ENCODE assay signal across 13 mouse cellular contexts in genomic region chr3:115979000-115979399, GRCm38 (mm10). TPM values are rescaled to one million over a fixed set of nuclear protein-coding genes. Genes with fewer than 3 reads are reported as not detected.
DNase-seq lines count a peak whose midpoint lies in the region; ATAC-seq and TF ChIP-seq lines count a peak whose summit lies in the region.
"Had no signal": no experiment of that assay in that cellular context is flagged by ENCODE, and none has a peak within 500 bp of the region (broad histone marks: within the 10 kb centered on the region; RNA-seq: fewer than 3 reads in every experiment).

No protein-coding gene starts in this region.

- no peak overlapping the region for H3K4me3 ChIP-seq in heart, adult 2 months
- H3K4me3 ChIP-seq in lung, embryonic 14.5 days (ENCODE audit: low read depth, low read length) = no peak overlapping the region
- H3K4me3 ChIP-seq: forebrain, embryonic 13.5 days; heart, embryonic 15.5 days had no signal

- H3K4me1 ChIP-seq in heart, adult 2 months (ENCODE audit: control insufficient read depth, insufficient read depth, low read length) = no peaks in the 10 kb centered on the region
- H3K4me1 ChIP-seq in lung, embryonic 14.5 days (ENCODE audit: insufficient read depth) = no peaks in the 10 kb centered on the region
- H3K4me1 ChIP-seq: forebrain, embryonic 13.5 days had no signal

- WGBS in heart, adult 2 months = 6% methylated on average over 1 of the region's 1 CpGs
- 16% methylated on average over 1 of the region's 1 CpGs for WGBS in lung, embryonic 14.5 days

- no peak for ATAC-seq in lung, embryonic 14.5 days (ENCODE audit: insufficient read depth)
- no peak for ATAC-seq in Patski
- ATAC-seq: forebrain, embryonic 13.5 days had no signal

- no peak for TF ChIP-seq POLR2A in heart, adult 2 months (IDR thresholded peaks at IDR 0.05; ENCODE audit: insufficient read depth, low read depth, low read length)

- CTCF ChIA-PET in Patski (lab: Charles Lee) = interaction anchor here (1.0 to 2.6 kb wide), 4 partner anchors 18 to 318 kb away, joined by 3 to 10 read pairs (median 6); no protein-coding TSS in a partner anchor

- intact Hi-C loops in heart, adult 2 months (cut with DNase I) = loop anchor here (1.0 to 5.0 kb wide), 5 partner anchors 42 to 382 kb away; partner anchors contain the start of gene Dph5
- intact Hi-C loops in left cerebral cortex, postnatal 36 days (cut with DNase I) = loop anchor here (1.0 kb wide), 1 partner anchor 318 kb away; no protein-coding TSS in a partner anchor

- TF ChIP-seq EP300 in heart, adult 2 months (IDR thresholded peaks at IDR 0.05; ENCODE audit: insufficient read depth, low read depth, low read length) = no peak

- H3K27me3 ChIP-seq in heart, adult 2 months (ENCODE audit: control insufficient read depth, insufficient read depth, low read length) = no peaks in the 10 kb centered on the region
- no peaks in the 10 kb centered on the region for H3K27me3 ChIP-seq in lung, embryonic 14.5 days (ENCODE audit: insufficient read depth, low read length)
- H3K27me3 ChIP-seq in Patski = no peaks in the 10 kb centered on the region
- H3K27me3 ChIP-seq: forebrain, embryonic 13.5 days; heart, embryonic 15.5 days had no signal

- POLR2A ChIA-PET in Patski (lab: Charles Lee) = no interaction called here

- in situ Hi-C loops in Patski (cut with MboI; ENCODE audit: low pct_unique_long_range_greater_than_20kb) = loop anchor here (5.0 kb wide), 2 partner anchors 267 to 317 kb away; no protein-coding TSS in a partner anchor

- no peaks in the 10 kb centered on the region for H3K9me3 ChIP-seq in lung, embryonic 14.5 days (ENCODE audit: low read depth, low read length)
- H3K9me3 ChIP-seq: forebrain, embryonic 13.5 days; heart, embryonic 15.5 days had no signal

- peak; percentile 86 for TF ChIP-seq CTCF in heart, adult 2 months (IDR thresholded peaks at IDR 0.05)
- TF ChIP-seq CTCF in lung, embryonic 14.5 days (IDR thresholded peaks at IDR 0.05; ENCODE audit: low read depth) = peak; percentile 54
- TF ChIP-seq CTCF in Patski (IDR thresholded peaks at IDR 0.05) = peak; percentile 16

- H3K27ac ChIP-seq in heart, adult 2 months = no peak overlapping the region
- H3K27ac ChIP-seq in lung, embryonic 14.5 days (ENCODE audit: low read depth) = no peak overlapping the region
- H3K27ac ChIP-seq: forebrain, embryonic 13.5 days; heart, embryonic 15.5 days; macrophage had no signal

- no peaks in the 10 kb centered on the region for H3K79me2 ChIP-seq in heart, adult 2 months (replicated peaks; ENCODE audit: control insufficient read depth, insufficient read depth, low read length)

- DNase-seq in heart, adult 2 months = no peak
- DNase-seq in heart, adult 9 months (ENCODE audit: low spot score in 2 of 2) = no peak
- DNase-seq in lung, embryonic 14.5 days = peak; percentile 81
- DNase-seq in lung, adult 18-20 months = no peak
- DNase-seq in Patski (ENCODE audit: low read depth, low spot score) = no peak
- peak; percentile 8 for DNase-seq in retina, adult 2 months (ENCODE audit: low read depth, low spot score)
- DNase-seq in gastrocnemius, postnatal 4 days (ENCODE audit: low spot score in 2 of 2) = no peak
- DNase-seq in left cerebral cortex, postnatal 36 days (ENCODE audit: low spot score in 2 of 2) = no peak
- DNase-seq: cerebellum, adult 8-10 months; thymus, adult 18-20 months had no signal

- no peak overlapping the region for H3K9ac ChIP-seq in heart, adult 2 months (ENCODE audit: low read depth, low read length)
- H3K9ac ChIP-seq in lung, embryonic 14.5 days = no peak overlapping the region
- H3K9ac ChIP-seq: forebrain, embryonic 13.5 days; heart, embryonic 15.5 days had no signal

- H3K36me3 ChIP-seq in heart, adult 2 months (ENCODE audit: control insufficient read depth, insufficient read depth, low read length) = no peaks in the 10 kb centered on the region; the same call in 1 of the 2 replicates
- peaks cover 58% of the 10 kb centered on the region for H3K36me3 ChIP-seq in lung, embryonic 14.5 days (ENCODE audit: insufficient read depth)

- H3K4me2 ChIP-seq in lung, embryonic 14.5 days = no peak overlapping the region
- H3K4me2 ChIP-seq: forebrain, embryonic 13.5 days; heart, embryonic 15.5 days had no signal

RNA-seq across cellular contexts. Expression of gene Slc30a7, which starts 28.2 kb away (rescaled TPM):
- 10 to 100 TPM in 1 of 2 experiments, 1 to 10 TPM in 1; 10.0 to 13.6 TPM for total RNA-seq in heart, adult 2 months (2021)
- 5.4 and 12.6 TPM in 2 replicates for polyA plus RNA-seq in heart, adult 2 months (2012; rRNA removed)
- polyA plus RNA-seq in lung, embryonic 14.5 days (2014; fragmentation: Nextera tagmentation; extraction: Ambion mirVana) = 31.3 and 34.3 TPM in 2 replicates
- 37.9 TPM for polyA plus RNA-seq in Patski (2021)
- 10 to 100 TPM; 27.3 to 29.6 TPM for total RNA-seq in gastrocnemius, postnatal 4 days (2021)
- total RNA-seq in left cerebral cortex, postnatal 36 days (2021) = 10 to 100 TPM; 24.0 to 31.2 TPM

RNA-seq across cellular contexts. Expression of gene Extl2, which starts 28.3 kb away (rescaled TPM):
- total RNA-seq in heart, adult 2 months (2021) = 10 to 100 TPM; 11.6 to 14.1 TPM
- 9.2 and 15.9 TPM in 2 replicates for polyA plus RNA-seq in heart, adult 2 months (2012; rRNA removed)
- polyA plus RNA-seq in lung, embryonic 14.5 days (2014; fragmentation: Nextera tagmentation; extraction: Ambion mirVana) = 22.0 and 22.8 TPM in 2 replicates
- 43.8 TPM for polyA plus RNA-seq in Patski (2021)
- 10 to 100 TPM; 16.1 to 16.3 TPM for total RNA-seq in gastrocnemius, postnatal 4 days (2021)
- total RNA-seq in left cerebral cortex, postnatal 36 days (2021) = 10 to 100 TPM; 69.6 to 77.5 TPM

Comparison
In these comparisons a context has a peak if more than half of its experiments do, and no peak if none do; other contexts are left out.
1. DNase-seq: peak in lung, embryonic 14.5 days (single experiment) and retina, adult 2 months (single experiment); none in heart, adult 2 months (0 of 2), heart, adult 9 months (0 of 2), lung, adult 18-20 months (0 of 2), Patski (single experiment), gastrocnemius, postnatal 4 days (0 of 2) and left cerebral cortex, postnatal 36 days (0 of 2).
2. CTCF ChIP-seq: peak in every context shown above with its lines; median percentile 86 in heart, adult 2 months; 54 in lung, embryonic 14.5 days; 16 in Patski.
3. RNA of gene Extl2, which starts 28.3 kb away (total RNA-seq): 69.6 to 77.5 TPM in left cerebral cortex, postnatal 36 days; 16.1 to 16.3 TPM in gastrocnemius, postnatal 4 days and 11.6 to 14.1 TPM in heart, adult 2 months; every median in the first group is over 4 times any median in the second.